In the genomic region with DNA sequence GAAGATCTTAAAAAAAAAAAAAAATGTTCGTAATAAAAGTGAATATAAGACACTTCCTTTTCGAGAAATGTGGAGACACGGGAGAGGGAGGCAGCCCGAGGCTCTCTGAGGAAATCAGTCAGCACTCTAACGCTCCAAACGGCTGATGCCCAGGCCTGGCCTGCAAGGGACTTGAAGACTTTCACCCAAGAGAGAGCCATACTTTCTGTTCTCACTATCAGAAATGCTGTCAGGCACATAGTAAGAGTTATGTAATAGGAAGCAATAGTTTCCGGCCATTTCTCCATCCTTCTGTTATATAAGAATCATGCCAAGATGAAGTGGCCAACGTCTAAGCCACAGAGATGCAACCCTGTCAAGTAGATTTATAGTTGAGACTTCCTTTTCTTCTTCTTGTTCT, we compare ENCODE assay signal across 15 mouse cellular contexts.
DNase-seq lines count a peak whose midpoint lies in the region; ATAC-seq lines count a peak whose summit lies in the region.
"Had no signal": no experiment of that assay in that cellular context is flagged by ENCODE, and none has a peak within 500 bp of the region (broad histone marks: within the 10 kb centered on the region; RNA-seq: fewer than 3 reads in every experiment).

No protein-coding gene starts in this region.

- intact Hi-C loops in left cerebral cortex, postnatal 4 days (cut with DNase I), result no loop called here

- DNase-seq in heart, adult 11 months, result peak; percentile 61
- no peak for DNase-seq in heart, adult 18-20 months
- DNase-seq in lung, postnatal 36 days, result peak; percentile 20
- no peak for DNase-seq in lung, postnatal 4 days
- DNase-seq in left cerebral cortex, postnatal 4 days, result no peak
- DNase-seq in layer of hippocampus, postnatal 25 days (ENCODE audit: extremely low spot score in 1 of 2, low spot score in 1 of 2), result no peak
- DNase-seq: adrenal gland, postnatal 10 days; cerebellum, adult 2 months; cerebellum, postnatal 10 days; gastrocnemius, postnatal 10 days; heart, postnatal 36 days had no signal

- ATAC-seq in hematopoietic stem cell, adult 5-6 weeks (replicated peaks in 1 of 2; ENCODE audit: insufficient read depth in 1 of 2, low FRiP score in 2 of 2, low TSS enrichment in 1 of 2, low read depth in 1 of 2, poor library complexity in 2 of 2, severe bottlenecking in 2 of 2), result peak; percentile 92
- peak; percentile 87 for ATAC-seq in megakaryocyte progenitor cell, adult 5-6 weeks (replicated peaks; ENCODE audit: poor library complexity)
- ATAC-seq: forebrain, embryonic 16.5 days; hindbrain, postnatal 0 days had no signal

Comparison
In these comparisons a context has a peak if more than half of its experiments do, and no peak if none do; other contexts are left out.
1. DNase-seq: peak in heart, adult 11 months (single experiment) and lung, postnatal 36 days (single experiment); none in heart, adult 18-20 months (0 of 2), lung, postnatal 4 days (0 of 2), left cerebral cortex, postnatal 4 days (single experiment) and layer of hippocampus, postnatal 25 days (0 of 2).